Comparison of ENCODE assay signal across 12 mouse cellular contexts in genomic region chr17:43206701-43207470, GRCm38 (mm10).
"Had no signal": no experiment of that assay in that cellular context is flagged by ENCODE, and none has a peak within 500 bp of the region (broad histone marks: within the 10 kb centered on the region; RNA-seq: fewer than 3 reads in every experiment).

No protein-coding gene starts in this region.

- DNase-seq: layer of hippocampus, postnatal 36 days; liver, embryonic 13.5 days; lung, adult 18-20 months; retina, postnatal 1 day; thymus, adult 2 months; thymus, postnatal 4 days had no signal

- H3K4me2 ChIP-seq: intestine, embryonic 15.5 days; limb, embryonic 15.5 days; liver, embryonic 13.5 days; midbrain, embryonic 12.5 days; neural tube, embryonic 13.5 days; stomach, embryonic 15.5 days had no signal

- H3K27me3 ChIP-seq: intestine, embryonic 15.5 days; limb, embryonic 15.5 days; liver, embryonic 13.5 days; midbrain, embryonic 12.5 days; neural tube, embryonic 13.5 days; stomach, embryonic 15.5 days had no signal

- H3K9me3 ChIP-seq: intestine, embryonic 15.5 days; limb, embryonic 15.5 days; liver, embryonic 13.5 days; midbrain, embryonic 12.5 days; neural tube, embryonic 13.5 days; stomach, embryonic 15.5 days had no signal

- ATAC-seq: intestine, embryonic 15.5 days; midbrain, embryonic 16.5 days had no signal

- H3K36me3 ChIP-seq: intestine, embryonic 15.5 days; limb, embryonic 15.5 days; liver, embryonic 13.5 days; midbrain, embryonic 12.5 days; neural tube, embryonic 13.5 days; stomach, embryonic 15.5 days had no signal

- H3K9ac ChIP-seq: intestine, embryonic 15.5 days; limb, embryonic 15.5 days; liver, embryonic 13.5 days; midbrain, embryonic 12.5 days; neural tube, embryonic 13.5 days; stomach, embryonic 15.5 days had no signal

- H3K27ac ChIP-seq: intestine, embryonic 15.5 days; limb, embryonic 15.5 days; liver, embryonic 13.5 days; midbrain, embryonic 12.5 days; neural tube, embryonic 13.5 days; stomach, embryonic 15.5 days had no signal

- H3K4me3 ChIP-seq: intestine, embryonic 15.5 days; limb, embryonic 15.5 days; liver, embryonic 13.5 days; midbrain, embryonic 12.5 days; neural tube, embryonic 13.5 days; stomach, embryonic 15.5 days had no signal

- H3K4me1 ChIP-seq: intestine, embryonic 15.5 days; limb, embryonic 15.5 days; liver, embryonic 13.5 days; midbrain, embryonic 12.5 days; neural tube, embryonic 13.5 days; stomach, embryonic 15.5 days had no signal
